ENCODE assay signal across 17 mouse cellular contexts in the genomic region with DNA sequence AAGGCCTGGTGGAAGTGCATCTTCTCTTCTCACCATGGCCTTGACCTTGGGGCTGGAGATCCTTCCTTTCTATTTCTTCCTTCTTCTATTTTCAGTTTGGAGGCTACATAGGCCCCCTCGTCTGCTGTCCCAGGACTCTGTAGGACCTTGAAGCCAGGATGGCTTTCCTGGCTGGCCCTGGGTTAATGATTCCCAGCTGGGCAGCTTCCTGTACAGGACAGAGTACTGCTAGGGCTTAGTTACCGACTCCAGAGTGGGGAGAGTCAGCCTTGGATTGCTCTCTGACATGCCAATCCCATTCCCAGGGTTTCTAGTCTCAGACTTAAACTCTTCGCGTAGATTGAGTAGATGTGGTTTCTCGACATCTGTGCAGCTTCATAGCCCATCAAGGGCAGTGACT. TPM values are rescaled to one million over a fixed set of nuclear protein-coding genes. Genes with fewer than 3 reads are reported as not detected.
DNase-seq lines count a peak whose midpoint lies in the region; ATAC-seq and TF ChIP-seq lines count a peak whose summit lies in the region.
"Had no signal": no experiment of that assay in that cellular context is flagged by ENCODE, and none has a peak within 500 bp of the region (broad histone marks: within the 10 kb centered on the region; RNA-seq: fewer than 3 reads in every experiment).

No protein-coding gene starts in this region.

- no peak for TF ChIP-seq CTCF in intestine, postnatal 0 days (IDR thresholded peaks at IDR 0.05; ENCODE audit: low read depth)

- peak; percentile 36 for DNase-seq in liver
- DNase-seq in adrenal gland, adult 18-20 months (ENCODE audit: low spot score in 2 of 2): no peak
- DNase-seq in B cell, adult 2 months: no peak
- DNase-seq in adrenal gland, adult 2 months: no peak
- DNase-seq: cerebellum, postnatal 14 days; heart, adult 18-20 months; lung, postnatal 14 days; retina, postnatal 1 day had no signal

- no peak overlapping the region for H3K9ac ChIP-seq in intestine, embryonic 15.5 days
- no peak overlapping the region for H3K9ac ChIP-seq in intestine, postnatal 0 days (ENCODE audit: low read depth, low read length)
- no peak overlapping the region for H3K9ac ChIP-seq in kidney, embryonic 16.5 days (replicated peaks; ENCODE audit: low read length)
- H3K9ac ChIP-seq: hindbrain, embryonic 14.5 days; neural tube, embryonic 13.5 days; stomach, embryonic 15.5 days had no signal

- H3K27ac ChIP-seq in intestine, embryonic 15.5 days: no peak overlapping the region
- no peak overlapping the region for H3K27ac ChIP-seq in intestine, postnatal 0 days (ENCODE audit: low read depth, low read length)
- H3K27ac ChIP-seq in kidney, embryonic 16.5 days (ENCODE audit: low read length): no peak overlapping the region
- H3K27ac ChIP-seq: hindbrain, embryonic 14.5 days; layer of hippocampus, adult 2 months; neural tube, embryonic 13.5 days; stomach, embryonic 15.5 days had no signal

- ATAC-seq in intestine, embryonic 15.5 days: peak; percentile 75
- ATAC-seq in intestine, postnatal 0 days: no peak
- peak; percentile 95 for ATAC-seq in kidney, embryonic 16.5 days (ENCODE audit: low FRiP score, low TSS enrichment)
- ATAC-seq in granulocyte monocyte progenitor cell, adult 5-6 weeks (replicated peaks; ENCODE audit: poor library complexity, severe bottlenecking): no peak

- H3K4me3 ChIP-seq in intestine, embryonic 15.5 days (replicated peaks): no peak overlapping the region
- no peak overlapping the region for H3K4me3 ChIP-seq in intestine, postnatal 0 days (ENCODE audit: low read depth, low read length)
- H3K4me3 ChIP-seq in kidney, embryonic 16.5 days (ENCODE audit: low read length): no peak overlapping the region
- H3K4me3 ChIP-seq: forebrain, embryonic 10.5 days; layer of hippocampus, adult 2 months; neural tube, embryonic 13.5 days; stomach, embryonic 15.5 days had no signal

- no peak overlapping the region for H3K4me2 ChIP-seq in intestine, embryonic 15.5 days (replicated peaks)
- no peak overlapping the region for H3K4me2 ChIP-seq in intestine, postnatal 0 days (replicated peaks; ENCODE audit: low read depth)
- H3K4me2 ChIP-seq in kidney, embryonic 16.5 days (replicated peaks; ENCODE audit: low read depth, low read length): no peak overlapping the region
- H3K4me2 ChIP-seq: hindbrain, embryonic 14.5 days; neural tube, embryonic 13.5 days; stomach, embryonic 15.5 days had no signal

- H3K4me1 ChIP-seq in intestine, embryonic 15.5 days (replicated peaks): no peaks in the 10 kb centered on the region
- H3K4me1 ChIP-seq in intestine, postnatal 0 days (replicated peaks; ENCODE audit: control insufficient read depth, insufficient read depth, low read length): no peaks in the 10 kb centered on the region; the same call in 1 of the 2 replicates
- H3K4me1 ChIP-seq in kidney, embryonic 16.5 days (ENCODE audit: insufficient read depth, low read length): 0 out of 2 replicates have a peak, but pooled peaks cover 3% of the 10 kb centered on the region
- H3K4me1 ChIP-seq: neural tube, embryonic 13.5 days; stomach, embryonic 15.5 days had no signal

- 63% methylated on average over 5 of the region's 5 CpGs for WGBS in intestine, embryonic 15.5 days
- WGBS in intestine, postnatal 0 days: 58% methylated on average over 5 of the region's 5 CpGs
- WGBS in kidney, embryonic 16.5 days: 63% methylated on average over 5 of the region's 5 CpGs

- H3K27me3 ChIP-seq in intestine, embryonic 15.5 days (replicated peaks): no peaks in the 10 kb centered on the region
- H3K27me3 ChIP-seq in intestine, postnatal 0 days (replicated peaks; ENCODE audit: control insufficient read depth, insufficient read depth, low read length): no peaks in the 10 kb centered on the region
- H3K27me3 ChIP-seq in kidney, embryonic 16.5 days (ENCODE audit: insufficient read depth, low read length): no peaks in the 10 kb centered on the region
- H3K27me3 ChIP-seq: neural tube, embryonic 13.5 days; stomach, embryonic 15.5 days had no signal

- no peaks in the 10 kb centered on the region for H3K36me3 ChIP-seq in intestine, embryonic 15.5 days
- H3K36me3 ChIP-seq in intestine, postnatal 0 days (ENCODE audit: control insufficient read depth, insufficient read depth): no peaks in the 10 kb centered on the region
- H3K36me3 ChIP-seq in kidney, embryonic 16.5 days (ENCODE audit: insufficient read depth, low read length): no peaks in the 10 kb centered on the region
- H3K36me3 ChIP-seq: forebrain, embryonic 10.5 days; neural tube, embryonic 13.5 days; stomach, embryonic 15.5 days had no signal

- H3K9me3 ChIP-seq in intestine, embryonic 15.5 days: no peaks in the 10 kb centered on the region
- H3K9me3 ChIP-seq in intestine, postnatal 0 days (ENCODE audit: control insufficient read depth): no peaks in the 10 kb centered on the region
- H3K9me3 ChIP-seq in kidney, embryonic 16.5 days (ENCODE audit: low read length): no peaks in the 10 kb centered on the region
- H3K9me3 ChIP-seq: forebrain, embryonic 10.5 days; neural tube, embryonic 13.5 days; stomach, embryonic 15.5 days had no signal

RNA-seq across cellular contexts. Expression of a gene that starts 16.9 kb away (rescaled TPM):
- polyA plus RNA-seq in intestine, embryonic 15.5 days (2015; fragmentation: Nextera tagmentation; extraction: Ambion mirVana): 4.1 and 4.5 TPM in 2 replicates
- polyA plus RNA-seq in intestine, postnatal 0 days (2015; fragmentation: Nextera tagmentation; extraction: Ambion mirVana): 2.2 and 2.3 TPM in 2 replicates
- polyA plus RNA-seq in kidney, embryonic 16.5 days (2015; fragmentation: Nextera tagmentation; extraction: Ambion mirVana): 8.9 and 9.9 TPM in 2 replicates
- 10 to 100 TPM; 13.2 to 20.4 TPM for total RNA-seq in adrenal gland, adult 18-20 months (2021)
- 0.21 TPM in 1 of 2 replicates, not detected in the other for total RNA-seq in granulocyte monocyte progenitor cell, adult 5-6 weeks (2014; fragmentation: Nextera tagmentation)
- 0.13 TPM in 1 of 2 replicates, not detected in the other for total RNA-seq in granulocyte monocyte progenitor cell, adult 5-6 weeks (2017)
- 10 to 100 TPM; 15.3 to 18.8 TPM for total RNA-seq in adrenal gland, adult 2 months (2021)
- 22.8 and 40.7 TPM in 2 replicates for polyA plus RNA-seq in adrenal gland, adult 2 months (2012; rRNA removed)

Comparison
In these comparisons a context has a peak if more than half of its experiments do, and no peak if none do; other contexts are left out.
1. ATAC-seq: peak in intestine, embryonic 15.5 days (single experiment) and kidney, embryonic 16.5 days (single experiment); none in intestine, postnatal 0 days (single experiment) and granulocyte monocyte progenitor cell, adult 5-6 weeks (single experiment).